In genomic region chr10:8517591-8518140, GRCm38 (mm10) we compare ENCODE assay signal across 8 mouse cellular contexts. TPM values are rescaled to one million over a fixed set of nuclear protein-coding genes. Genes with fewer than 3 reads are reported as not detected.
DNase-seq lines count a peak whose midpoint lies in the region; ATAC-seq and TF ChIP-seq lines count a peak whose summit lies in the region.

No protein-coding gene starts in this region.

- TF ChIP-seq CTCF in lung, adult 2 months (IDR thresholded peaks at IDR 0.05; ENCODE audit: insufficient read depth, low read length) = no peak
- no peak for TF ChIP-seq CTCF in bone marrow, adult 2 months (IDR thresholded peaks at IDR 0.05; ENCODE audit: control insufficient read depth, insufficient read depth, low read length)

- TF ChIP-seq POLR2A in lung, adult 2 months (IDR thresholded peaks at IDR 0.05; ENCODE audit: borderline replicate concordance, extremely low read depth, low read depth, low read length) = no peak
- TF ChIP-seq POLR2A in bone marrow, adult 2 months (IDR thresholded peaks at IDR 0.05; ENCODE audit: borderline replicate concordance, control insufficient read depth, low read depth, low read length) = no peak

- no peaks in the 10 kb centered on the region for H3K36me3 ChIP-seq in embryonic facial prominence, embryonic 14.5 days (ENCODE audit: control insufficient read depth, insufficient read depth, low read length)
- no peaks in the 10 kb centered on the region for H3K36me3 ChIP-seq in kidney, embryonic 15.5 days

- 0 out of 2 replicates have a peak, but pooled peaks cover 2% of the 10 kb centered on the region for H3K4me1 ChIP-seq in lung, adult 2 months (ENCODE audit: control insufficient read depth, insufficient read depth, low read length)
- no peaks in the 10 kb centered on the region; the same call in 1 of the 2 replicates for H3K4me1 ChIP-seq in bone marrow, adult 2 months (ENCODE audit: control insufficient read depth, insufficient read depth, low read length)
- peaks cover 15% of the 10 kb centered on the region for H3K4me1 ChIP-seq in embryonic facial prominence, embryonic 14.5 days (ENCODE audit: control insufficient read depth, insufficient read depth, low read length)
- H3K4me1 ChIP-seq in kidney, embryonic 15.5 days = peaks cover 40% of the 10 kb centered on the region

- H3K4me3 ChIP-seq in lung, adult 2 months (replicated peaks; ENCODE audit: extremely low read depth, low read depth, low read length) = peak overlapping the region; percentile 66
- H3K4me3 ChIP-seq in bone marrow, adult 2 months (replicated peaks; ENCODE audit: control insufficient read depth, low read depth, low read length) = peak overlapping the region; percentile 73
- H3K4me3 ChIP-seq in embryonic facial prominence, embryonic 14.5 days (ENCODE audit: low read depth, low read length) = peak overlapping the region; percentile 73
- H3K4me3 ChIP-seq in kidney, embryonic 15.5 days (replicated peaks) = peak overlapping the region; percentile 63

- H3K9ac ChIP-seq in embryonic facial prominence, embryonic 14.5 days (ENCODE audit: low read depth, low read length) = peak overlapping the region; percentile 80
- H3K9ac ChIP-seq in kidney, embryonic 15.5 days = peak overlapping the region; percentile 67

- peak overlapping the region; percentile 89 for H3K4me2 ChIP-seq in embryonic facial prominence, embryonic 14.5 days (ENCODE audit: low read depth, low read length)
- H3K4me2 ChIP-seq in kidney, embryonic 15.5 days = peak overlapping the region; percentile 91

- 2% methylated on average over 26 of the region's 26 CpGs for WGBS in lung, adult 2 months
- whole genome bisulfite sequencing in bone marrow, adult 2 months = 2% methylated on average over 26 of the region's 26 CpGs
- WGBS in embryonic facial prominence, embryonic 14.5 days = 1% methylated on average over 24 of the region's 26 CpGs
- WGBS in kidney, embryonic 15.5 days = under 1% methylated on average over 26 of the region's 26 CpGs

- 0 out of 2 replicates have a peak, but pooled peaks cover 5% of the 10 kb centered on the region for H3K27me3 ChIP-seq in embryonic facial prominence, embryonic 14.5 days (replicated peaks; ENCODE audit: control insufficient read depth, insufficient read depth, low read length)
- peaks cover 27% of the 10 kb centered on the region for H3K27me3 ChIP-seq in kidney, embryonic 15.5 days

- no peak overlapping the region; the same call in 1 of the 2 replicates for H3K27ac ChIP-seq in bone marrow, adult 2 months (ENCODE audit: control insufficient read depth, insufficient read depth, low read depth, low read length, poor library complexity)
- no peak overlapping the region for H3K27ac ChIP-seq in embryonic facial prominence, embryonic 14.5 days (replicated peaks; ENCODE audit: low read depth, low read length)
- H3K27ac ChIP-seq in kidney, embryonic 15.5 days = peak overlapping the region; percentile 86

- no peak for ATAC-seq in embryonic facial prominence, embryonic 14.5 days (ENCODE audit: low read depth)
- peak; percentile 22 for ATAC-seq in kidney, embryonic 15.5 days (replicated peaks; ENCODE audit: low FRiP score)

- DNase-seq in lung, adult 2 months = peak; percentile 18
- no peak for DNase-seq in lung, adult 18-20 months
- DNase-seq in embryonic facial prominence, embryonic 14.5 days (ENCODE audit: low spot score) = no peak
- DNase-seq in naive thymus-derived CD4-positive, alpha-beta T cell, adult 2 months (ENCODE audit: low read depth) = peak; percentile 64
- no peak for DNase-seq in urinary bladder, postnatal 25 days (ENCODE audit: low spot score)
- no peak for DNase-seq in lung, postnatal 4 days

- H3K9me3 ChIP-seq in embryonic facial prominence, embryonic 14.5 days (ENCODE audit: control insufficient read depth, low read length) = no peaks in the 10 kb centered on the region
- no peaks in the 10 kb centered on the region for H3K9me3 ChIP-seq in kidney, embryonic 15.5 days (replicated peaks)

RNA-seq across cellular contexts. Expression of gene Ust, which starts 1.0 kb away (rescaled TPM):
- polyA plus RNA-seq in lung, adult 2 months (2012; rRNA removed) = 3.3 and 3.6 TPM in 2 replicates
- polyA plus RNA-seq in bone marrow, adult 2 months (2011; ENCODE audit: insufficient read depth, insufficient read length, low replicate concordance, missing spikeins) = 0.27 and 0.47 TPM in 2 replicates
- 10.8 and 11.2 TPM in 2 replicates for polyA plus RNA-seq in embryonic facial prominence, embryonic 14.5 days (2014; fragmentation: Nextera tagmentation; extraction: Ambion mirVana)
- 6.5 and 6.6 TPM in 2 replicates for polyA plus RNA-seq in kidney, embryonic 15.5 days (2015; fragmentation: Nextera tagmentation; extraction: Ambion mirVana)

Comparison
In these comparisons a context has a peak if more than half of its experiments do, and no peak if none do; other contexts are left out.
1. DNase-seq: peak in lung, adult 2 months (single experiment) and naive thymus-derived CD4-positive, alpha-beta T cell, adult 2 months (single experiment); none in lung, adult 18-20 months (0 of 2), embryonic facial prominence, embryonic 14.5 days (single experiment), urinary bladder, postnatal 25 days (single experiment) and lung, postnatal 4 days (0 of 2).
2. Peak in every context shown above with its lines, with median percentiles within 50 percentile points of each other: H3K4me3 ChIP-seq.